Mouse (Mus musculus): Measurements from ENCODE around the gene Flna.

DNA sequence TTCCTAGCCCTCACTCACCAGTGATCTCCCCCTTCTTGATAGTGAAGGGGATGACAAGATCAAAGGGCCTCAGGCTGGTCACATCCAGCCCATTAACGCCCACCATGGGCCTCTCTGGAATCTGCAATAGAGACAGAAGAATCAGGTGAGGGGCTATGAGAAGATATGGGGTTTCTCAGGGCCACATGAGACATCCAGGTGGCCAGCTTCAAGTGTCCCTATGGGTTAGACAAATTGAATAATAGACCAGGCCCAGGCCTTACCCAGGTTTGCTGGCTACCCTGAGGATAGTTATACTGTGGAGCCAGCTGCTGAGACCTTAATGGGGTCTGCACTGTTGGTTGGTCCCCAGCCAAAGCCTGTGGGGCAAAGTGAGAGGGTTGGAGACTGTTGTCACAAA lies 19.6 kb downstream of the Flna start:
- TF ChIP-seq CTCF (IDR thresholded peaks at IDR 0.05; ENCODE audit: control insufficient read depth, insufficient read depth, insufficient replicate concordance, low read depth, low read length) = no peak
- TF ChIP-seq POLR2A (IDR thresholded peaks at IDR 0.05; ENCODE audit: control insufficient read depth, low read depth, low read length) = no peak
